Comparison of ENCODE assay signal across 8 mouse cellular contexts in the genomic region with DNA sequence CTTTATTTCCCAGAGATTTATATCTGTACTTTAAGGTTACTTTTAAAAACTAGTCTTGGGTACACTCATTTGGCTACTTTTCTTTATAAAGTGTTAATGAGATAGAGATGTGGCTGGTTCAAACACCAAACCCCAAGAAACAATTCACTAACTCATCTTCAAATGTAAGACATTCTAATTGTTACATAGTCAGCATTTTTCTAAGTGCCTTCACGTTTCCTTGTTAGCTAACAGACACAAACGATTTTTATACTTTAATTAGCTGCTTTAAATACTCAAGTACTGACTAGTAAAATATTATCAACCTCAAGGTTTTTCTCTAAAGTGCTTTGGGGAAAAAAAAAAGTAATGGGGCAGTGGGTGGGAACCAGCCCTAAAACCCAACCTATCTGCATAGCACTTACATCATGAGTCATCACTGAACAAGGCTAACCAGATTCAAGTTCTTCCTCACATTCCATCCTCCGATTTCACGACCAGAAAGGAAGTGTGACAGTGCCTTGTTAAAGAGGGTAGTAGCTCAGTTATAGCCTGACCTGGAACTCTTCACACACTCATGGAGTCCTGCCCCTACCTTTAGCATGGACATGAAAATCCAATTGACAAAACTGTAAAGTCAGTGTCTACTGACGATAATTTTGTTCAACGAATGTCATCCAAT. TPM values are rescaled to one million over a fixed set of nuclear protein-coding genes. Genes with fewer than 3 reads are reported as not detected.
DNase-seq lines count a peak whose midpoint lies in the region; ATAC-seq lines count a peak whose summit lies in the region.

No protein-coding gene starts in this region.

- H3K27me3 ChIP-seq in kidney, embryonic 14.5 days (ENCODE audit: control insufficient read depth, insufficient read depth, low read length): no peaks in the 10 kb centered on the region
- H3K27me3 ChIP-seq in forebrain, embryonic 12.5 days: peaks cover 10% of the 10 kb centered on the region; the same call in 1 of the 2 replicates
- no peaks in the 10 kb centered on the region for H3K27me3 ChIP-seq in intestine, embryonic 16.5 days (replicated peaks; ENCODE audit: control insufficient read depth, insufficient read depth, low read length)
- H3K27me3 ChIP-seq in midbrain, embryonic 10.5 days (ENCODE audit: low read depth, poor library complexity, severe bottlenecking): peaks cover 17% of the 10 kb centered on the region

- H3K27ac ChIP-seq in kidney, embryonic 14.5 days (ENCODE audit: low read depth, low read length): peak overlapping the region; percentile 96; the same call in 1 of the 2 replicates
- no peak overlapping the region for H3K27ac ChIP-seq in forebrain, embryonic 12.5 days
- peak overlapping the region; percentile 93 for H3K27ac ChIP-seq in intestine, embryonic 16.5 days (ENCODE audit: low read length)
- peak overlapping the region; percentile 96 for H3K27ac ChIP-seq in midbrain, embryonic 10.5 days (replicated peaks)

- H3K36me3 ChIP-seq in kidney, embryonic 14.5 days (ENCODE audit: control insufficient read depth, insufficient read depth, low read length): peaks cover 39% of the 10 kb centered on the region
- H3K36me3 ChIP-seq in forebrain, embryonic 12.5 days (replicated peaks): peaks cover 34% of the 10 kb centered on the region
- H3K36me3 ChIP-seq in intestine, embryonic 16.5 days (ENCODE audit: control insufficient read depth, insufficient read depth, low read length): peaks cover 11% of the 10 kb centered on the region
- H3K36me3 ChIP-seq in midbrain, embryonic 10.5 days: peaks cover 44% of the 10 kb centered on the region

- ATAC-seq in kidney, embryonic 14.5 days (ENCODE audit: low FRiP score, low TSS enrichment): no peak
- no peak for ATAC-seq in forebrain, embryonic 12.5 days (ENCODE audit: low FRiP score)
- ATAC-seq in intestine, embryonic 16.5 days: peak; percentile 38

- no peak for DNase-seq in kidney, adult 11 months
- peak; percentile 89 for DNase-seq in Muller cell, postnatal 12 days (ENCODE audit: inconsistent ontology term)
- DNase-seq in midbrain, embryonic 10.5 days (ENCODE audit: low spot score): no peak
- DNase-seq in cerebellum, postnatal 36 days: no peak
- no peak for DNase-seq in urinary bladder, adult 2 months (ENCODE audit: low spot score)

- no peaks in the 10 kb centered on the region for H3K9me3 ChIP-seq in kidney, embryonic 14.5 days (ENCODE audit: control insufficient read depth, low read length)
- H3K9me3 ChIP-seq in forebrain, embryonic 12.5 days: no peaks in the 10 kb centered on the region
- no peaks in the 10 kb centered on the region for H3K9me3 ChIP-seq in intestine, embryonic 16.5 days (ENCODE audit: control insufficient read depth, low read length)
- no peaks in the 10 kb centered on the region for H3K9me3 ChIP-seq in midbrain, embryonic 10.5 days (replicated peaks)

- peak overlapping the region; percentile 99 for H3K9ac ChIP-seq in kidney, embryonic 14.5 days (ENCODE audit: low read depth, low read length)
- H3K9ac ChIP-seq in forebrain, embryonic 12.5 days: peak overlapping the region; percentile 92
- H3K9ac ChIP-seq in intestine, embryonic 16.5 days (ENCODE audit: low read depth, low read length): peak overlapping the region; percentile 94

- peaks cover 10% of the 10 kb centered on the region; the same call in 1 of the 2 replicates for H3K4me1 ChIP-seq in kidney, embryonic 14.5 days (ENCODE audit: control insufficient read depth, insufficient read depth, low read length)
- peaks cover 17% of the 10 kb centered on the region for H3K4me1 ChIP-seq in forebrain, embryonic 12.5 days
- H3K4me1 ChIP-seq in intestine, embryonic 16.5 days (ENCODE audit: control insufficient read depth, insufficient read depth, low read length): peaks cover 10% of the 10 kb centered on the region
- H3K4me1 ChIP-seq in midbrain, embryonic 10.5 days: peaks cover 29% of the 10 kb centered on the region

- peak overlapping the region; percentile 98 for H3K4me3 ChIP-seq in kidney, embryonic 14.5 days (ENCODE audit: low read length)
- H3K4me3 ChIP-seq in forebrain, embryonic 12.5 days (replicated peaks): peak overlapping the region; percentile 93
- peak overlapping the region; percentile 81 for H3K4me3 ChIP-seq in intestine, embryonic 16.5 days (ENCODE audit: low read length)
- H3K4me3 ChIP-seq in midbrain, embryonic 10.5 days: peak overlapping the region; percentile 96

- H3K4me2 ChIP-seq in kidney, embryonic 14.5 days (replicated peaks; ENCODE audit: low read depth, low read length): peak overlapping the region; percentile 60
- peak overlapping the region; percentile 80 for H3K4me2 ChIP-seq in forebrain, embryonic 12.5 days
- H3K4me2 ChIP-seq in intestine, embryonic 16.5 days (ENCODE audit: low read depth, low read length): peak overlapping the region; percentile 74

- WGBS in kidney, embryonic 14.5 days: 9% methylated on average over 6 of the region's 6 CpGs
- whole genome bisulfite sequencing in forebrain, embryonic 12.5 days: 26% methylated on average over 6 of the region's 6 CpGs
- 9% methylated on average over 6 of the region's 6 CpGs for WGBS in intestine, embryonic 16.5 days
- WGBS in midbrain, embryonic 10.5 days: 48% methylated on average over 6 of the region's 6 CpGs

RNA-seq across cellular contexts. Expression of a gene that starts 1.5 kb away (rescaled TPM):
- 241 and 403 TPM in 2 replicates for polyA plus RNA-seq in kidney, embryonic 14.5 days (2014; fragmentation: Nextera tagmentation; extraction: Ambion mirVana)
- polyA plus RNA-seq in forebrain, embryonic 12.5 days (2016; fragmentation: Nextera tagmentation; extraction: Ambion mirVana): 457 and 459 TPM in 2 replicates
- polyA plus RNA-seq in intestine, embryonic 16.5 days (2015; fragmentation: Nextera tagmentation; extraction: Ambion mirVana): 149 and 158 TPM in 2 replicates
- polyA plus RNA-seq in midbrain, embryonic 10.5 days (2016; fragmentation: Nextera tagmentation; extraction: Ambion mirVana): 253 and 339 TPM in 2 replicates
- polyA plus RNA-seq in urinary bladder, adult 2 months (2012; rRNA removed): 98.9 and 164 TPM in 2 replicates

RNA-seq across cellular contexts. Expression of a gene that starts 43.7 kb away (rescaled TPM):
- not detected in 2 replicates for polyA plus RNA-seq in kidney, embryonic 14.5 days (2014; fragmentation: Nextera tagmentation; extraction: Ambion mirVana)
- polyA plus RNA-seq in forebrain, embryonic 12.5 days (2016; fragmentation: Nextera tagmentation; extraction: Ambion mirVana): not detected in 2 replicates
- not detected in 2 replicates for polyA plus RNA-seq in intestine, embryonic 16.5 days (2015; fragmentation: Nextera tagmentation; extraction: Ambion mirVana)
- polyA plus RNA-seq in midbrain, embryonic 10.5 days (2016; fragmentation: Nextera tagmentation; extraction: Ambion mirVana): not detected in 2 replicates
- not detected in 2 replicates for polyA plus RNA-seq in urinary bladder, adult 2 months (2012; rRNA removed)
